Mouse (Mus musculus) bone marrow macrophage, adult 2 months (primary cell): ENCODE results near the gene Psmd10.

Source experiments
- CTCF ChIP-seq: IDR thresholded peaks from 2 replicates; pipeline ENCODE4 v1.5.1; 2012; ENCODE audit warnings: low read depth, mild to moderate bottlenecking, low read length, moderate library complexity
- POLR2A ChIP-seq: IDR thresholded peaks from 2 replicates; pipeline ENCODE4 v1.6.1; 2012; ENCODE audit warnings: mild to moderate bottlenecking, low read depth, low read length, borderline replicate concordance

DNA sequence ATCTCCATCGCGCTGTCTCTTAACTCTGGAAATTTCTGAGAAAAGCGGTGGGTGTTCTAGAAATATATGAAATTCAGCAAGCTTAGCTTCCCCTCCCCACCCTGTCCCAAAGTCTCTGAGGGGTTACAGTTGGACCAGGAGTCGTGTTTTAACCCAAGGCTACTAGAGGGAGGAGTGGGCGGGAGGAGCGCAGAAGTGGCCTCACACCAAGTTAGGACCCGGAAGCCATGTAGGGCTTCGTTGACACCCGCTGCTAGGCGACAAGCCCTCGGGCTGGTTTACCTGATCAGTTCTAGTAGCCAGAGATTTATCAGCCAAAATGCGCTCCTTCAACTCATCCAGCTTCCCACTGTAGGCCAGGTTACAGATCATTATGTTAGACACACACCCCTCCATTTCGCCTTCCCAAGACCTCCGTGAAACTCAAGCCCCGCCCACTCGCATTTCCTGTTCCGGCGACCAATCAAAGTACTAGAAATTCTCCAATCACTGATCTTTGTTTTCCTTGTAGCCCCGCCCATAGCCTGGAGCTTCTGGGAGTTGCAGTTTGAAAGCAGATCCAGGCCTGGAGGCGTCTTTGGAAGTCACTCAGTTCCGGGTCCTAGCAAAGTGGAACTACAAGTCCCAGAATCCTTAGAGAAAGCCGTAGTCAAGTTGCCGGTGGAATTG is at the start of gene Psmd10, which contains the start of gene Atg4a:
- TF ChIP-seq CTCF: no peak
- TF ChIP-seq POLR2A: no peak
